Mouse (Mus musculus): ENCODE measurements around the gene Zswim3. TPM values are rescaled to one million over a fixed set of nuclear protein-coding genes. Genes with fewer than 3 reads are reported as not detected.

Zswim3 gene
- total RNA-seq (2021): 1 to 10 TPM; 4.0 to 4.7 TPM
- long read RNA-seq, experiment 1, transcript Zswim3-201 (2 exons, 2,708 nt): major isoform, 9 of 12 reads
- long read RNA-seq, experiment 1, partial matches to known transcripts: 0 of 12 reads
- long read RNA-seq, experiment 1, other reads (novel, unspliced or antisense): 3 of 12 reads
- long read RNA-seq, experiment 2, partial matches to known transcripts: 1 of 4 reads
- long read RNA-seq, experiment 2, other reads (novel, unspliced or antisense): 0 of 4 reads

- DNase-seq: peak; percentile 95 to 96
These were observed at the start of gene Zswim3, which contains the start of gene Acot8 for GRCm38 (mm10) chr2:164804533-164805331. Gene Zswim3 (plus strand): TSS chr2:164805098. Gene Acot8 (minus strand): TSS chr2:164804882.

GRCm38 (mm10) chr2:164757841-164758240 is 47.1 kb upstream of the Zswim3 start:
- no peak for DNase-seq

- no peak for DNase-seq
These were observed 46.2 kb upstream of the Zswim3 start for GRCm38 (mm10) chr2:164758692-164759091.

GRCm38 (mm10) chr2:164760059-164760833 is 44.7 kb upstream of the Zswim3 start:
- DNase-seq: no peak

- DNase-seq: no peak
These were observed 43.4 kb upstream of the Zswim3 start for GRCm38 (mm10) chr2:164761502-164761901.

- no peak for DNase-seq
These were observed 42.9 kb upstream of the Zswim3 start for GRCm38 (mm10) chr2:164761971-164762370.

- no peak for DNase-seq
These were observed 42.3 kb upstream of the Zswim3 start for GRCm38 (mm10) chr2:164762593-164762992.

GRCm38 (mm10) chr2:164765841-164766240 is 39.1 kb upstream of the Zswim3 start:
- DNase-seq: no peak

GRCm38 (mm10) chr2:164767812-164768540 is 36.9 kb upstream of the Zswim3 start:
- DNase-seq: no peak

- DNase-seq: peak; percentile 96 to 98
These were observed 35.5 kb upstream of the Zswim3 start, which contains the start of gene Ube2c for GRCm38 (mm10) chr2:164769258-164770037. Gene Ube2c (plus strand): TSS chr2:164769898.

GRCm38 (mm10) chr2:164770279-164770678 is 34.6 kb upstream of the Zswim3 start:
- DNase-seq: no peak

- no peak for DNase-seq
These were observed 33.8 kb upstream of the Zswim3 start for GRCm38 (mm10) chr2:164771123-164771522.

GRCm38 (mm10) chr2:164773229-164773988 is 31.5 kb upstream of the Zswim3 start:
- no peak for DNase-seq

GRCm38 (mm10) chr2:164773989-164774364 is 30.9 kb upstream of the Zswim3 start:
- DNase-seq: no peak

GRCm38 (mm10) chr2:164776130-164776529 is 28.8 kb upstream of the Zswim3 start:
- DNase-seq: no peak

- no peak for DNase-seq
These were observed 28.1 kb upstream of the Zswim3 start for GRCm38 (mm10) chr2:164776801-164777200.

GRCm38 (mm10) chr2:164777246-164778014 is 27.5 kb upstream of the Zswim3 start:
- DNase-seq: no peak

GRCm38 (mm10) chr2:164778015-164778287 is 26.9 kb upstream of the Zswim3 start:
- no peak for DNase-seq

- no peak for DNase-seq
These were observed 26.1 kb upstream of the Zswim3 start for GRCm38 (mm10) chr2:164778809-164779208.

All from adrenal gland, postnatal 36 days (tissue).